In the genomic region with DNA sequence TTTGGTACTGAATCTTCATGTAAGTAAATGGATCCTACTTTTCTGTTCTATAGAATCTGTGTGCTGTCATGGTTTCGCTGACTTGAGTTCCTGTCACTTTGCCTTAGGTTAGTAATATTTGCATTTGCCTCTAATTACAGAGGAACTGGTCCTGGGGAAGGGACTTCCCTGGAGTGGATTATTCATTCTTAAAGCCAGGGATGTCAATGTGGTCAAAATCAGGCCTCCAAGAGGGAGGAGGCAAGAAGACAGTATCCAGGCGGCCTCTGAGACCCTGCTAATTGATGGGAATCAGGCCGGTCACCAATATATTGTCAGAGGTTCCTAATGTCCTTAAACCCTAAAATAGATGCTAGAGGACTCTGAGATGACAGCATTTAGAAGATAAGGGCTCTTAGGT, we compare ENCODE assay signal across 8 mouse cellular contexts. TPM values are rescaled to one million over a fixed set of nuclear protein-coding genes. Genes with fewer than 3 reads are reported as not detected.
DNase-seq lines count a peak whose midpoint lies in the region; ATAC-seq lines count a peak whose summit lies in the region.

No protein-coding gene starts in this region.

- ATAC-seq in kidney, embryonic 14.5 days (ENCODE audit: low FRiP score, low TSS enrichment), result no peak
- ATAC-seq in embryonic facial prominence, embryonic 13.5 days (ENCODE audit: insufficient number of reproducible peaks, insufficient read depth, low FRiP score, low TSS enrichment, low read depth), result no peak
- no peak for ATAC-seq in intestine, embryonic 16.5 days
- peak; percentile 53 for ATAC-seq in neural tube, embryonic 13.5 days (ENCODE audit: low read depth)

- peak overlapping the region; percentile 38; the same call in 1 of the 2 replicates for H3K4me3 ChIP-seq in kidney, embryonic 14.5 days (ENCODE audit: low read length)
- H3K4me3 ChIP-seq in embryonic facial prominence, embryonic 13.5 days, result peak overlapping the region; percentile 44
- peak overlapping the region; percentile 51 for H3K4me3 ChIP-seq in intestine, embryonic 16.5 days (ENCODE audit: low read length)
- H3K4me3 ChIP-seq in neural tube, embryonic 13.5 days, result peak overlapping the region; percentile 53

- H3K4me1 ChIP-seq in kidney, embryonic 14.5 days (ENCODE audit: control insufficient read depth, insufficient read depth, low read length), result 0 out of 2 replicates have a peak, but pooled peaks cover 7% of the 10 kb centered on the region
- peaks cover 15% of the 10 kb centered on the region for H3K4me1 ChIP-seq in embryonic facial prominence, embryonic 13.5 days
- H3K4me1 ChIP-seq in intestine, embryonic 16.5 days (ENCODE audit: control insufficient read depth, insufficient read depth, low read length), result peaks cover 8% of the 10 kb centered on the region
- peaks cover 32% of the 10 kb centered on the region for H3K4me1 ChIP-seq in neural tube, embryonic 13.5 days (replicated peaks)

- no peaks in the 10 kb centered on the region for H3K36me3 ChIP-seq in kidney, embryonic 14.5 days (ENCODE audit: control insufficient read depth, insufficient read depth, low read length)
- H3K36me3 ChIP-seq in embryonic facial prominence, embryonic 13.5 days, result no peaks in the 10 kb centered on the region
- H3K36me3 ChIP-seq in intestine, embryonic 16.5 days (ENCODE audit: control insufficient read depth, insufficient read depth, low read length), result no peaks in the 10 kb centered on the region
- no peaks in the 10 kb centered on the region for H3K36me3 ChIP-seq in neural tube, embryonic 13.5 days

- no peaks in the 10 kb centered on the region for H3K9me3 ChIP-seq in kidney, embryonic 14.5 days (ENCODE audit: control insufficient read depth, low read length)
- no peaks in the 10 kb centered on the region for H3K9me3 ChIP-seq in embryonic facial prominence, embryonic 13.5 days
- H3K9me3 ChIP-seq in intestine, embryonic 16.5 days (ENCODE audit: control insufficient read depth, low read length), result no peaks in the 10 kb centered on the region
- no peaks in the 10 kb centered on the region for H3K9me3 ChIP-seq in neural tube, embryonic 13.5 days

- no peak for DNase-seq in kidney, postnatal 4 days
- DNase-seq in urinary bladder, adult 2 months (ENCODE audit: low spot score), result no peak
- DNase-seq in layer of hippocampus, adult 18-20 months (ENCODE audit: low spot score in 2 of 2), result no peak
- DNase-seq in thymus, postnatal 14 days, result no peak

- no peak overlapping the region for H3K9ac ChIP-seq in kidney, embryonic 14.5 days (ENCODE audit: low read depth, low read length)
- peak overlapping the region; percentile 71 for H3K9ac ChIP-seq in embryonic facial prominence, embryonic 13.5 days
- H3K9ac ChIP-seq in intestine, embryonic 16.5 days (ENCODE audit: low read depth, low read length), result 0 out of 2 replicates have a peak overlapping the region, but pooled peaks have one; percentile 65
- peak overlapping the region; percentile 82 for H3K9ac ChIP-seq in neural tube, embryonic 13.5 days

- no peaks in the 10 kb centered on the region for H3K27me3 ChIP-seq in kidney, embryonic 14.5 days (ENCODE audit: control insufficient read depth, insufficient read depth, low read length)
- H3K27me3 ChIP-seq in embryonic facial prominence, embryonic 13.5 days, result no peaks in the 10 kb centered on the region
- no peaks in the 10 kb centered on the region for H3K27me3 ChIP-seq in intestine, embryonic 16.5 days (replicated peaks; ENCODE audit: control insufficient read depth, insufficient read depth, low read length)
- H3K27me3 ChIP-seq in neural tube, embryonic 13.5 days, result no peaks in the 10 kb centered on the region

- H3K4me2 ChIP-seq in kidney, embryonic 14.5 days (replicated peaks; ENCODE audit: low read depth, low read length), result peak overlapping the region; percentile 60
- H3K4me2 ChIP-seq in embryonic facial prominence, embryonic 13.5 days, result peak overlapping the region; percentile 73
- peak overlapping the region; percentile 82; the same call in 1 of the 2 replicates for H3K4me2 ChIP-seq in intestine, embryonic 16.5 days (ENCODE audit: low read depth, low read length)
- H3K4me2 ChIP-seq in neural tube, embryonic 13.5 days, result peak overlapping the region; percentile 69

- WGBS in kidney, embryonic 14.5 days, result 59% methylated on average over 3 of the region's 3 CpGs
- 41% methylated on average over 3 of the region's 3 CpGs for WGBS in embryonic facial prominence, embryonic 13.5 days
- 64% methylated on average over 3 of the region's 3 CpGs for WGBS in intestine, embryonic 16.5 days
- WGBS in neural tube, embryonic 13.5 days, result 20% methylated on average over 3 of the region's 3 CpGs

- H3K27ac ChIP-seq in kidney, embryonic 14.5 days (ENCODE audit: low read depth, low read length), result no peak overlapping the region
- H3K27ac ChIP-seq in embryonic facial prominence, embryonic 13.5 days, result peak overlapping the region; percentile 78
- H3K27ac ChIP-seq in intestine, embryonic 16.5 days (ENCODE audit: low read length), result no peak overlapping the region
- peak overlapping the region; percentile 97 for H3K27ac ChIP-seq in neural tube, embryonic 13.5 days (replicated peaks)

RNA-seq across cellular contexts. Expression of a gene that starts 56.9 kb away (rescaled TPM):
- polyA plus RNA-seq in kidney, embryonic 14.5 days (2014; fragmentation: Nextera tagmentation; extraction: Ambion mirVana), result 18.0 and 22.4 TPM in 2 replicates
- polyA plus RNA-seq in embryonic facial prominence, embryonic 13.5 days (2015; fragmentation: Nextera tagmentation; extraction: Ambion mirVana), result 25.7 and 26.5 TPM in 2 replicates
- polyA plus RNA-seq in intestine, embryonic 16.5 days (2015; fragmentation: Nextera tagmentation; extraction: Ambion mirVana), result 20.5 and 21.8 TPM in 2 replicates
- polyA plus RNA-seq in neural tube, embryonic 13.5 days (2015; fragmentation: Nextera tagmentation; extraction: Ambion mirVana), result 56.9 and 60.6 TPM in 2 replicates
- 28.5 and 33.4 TPM in 2 replicates for polyA plus RNA-seq in urinary bladder, adult 2 months (2012; rRNA removed)
- total RNA-seq in layer of hippocampus, adult 18-20 months (2021), result 10 to 100 TPM; 47.4 to 47.7 TPM

Comparison
In these comparisons a context has a peak if more than half of its experiments do, and no peak if none do; other contexts are left out.
1. H3K27ac ChIP-seq: peak in embryonic facial prominence, embryonic 13.5 days (single experiment) and neural tube, embryonic 13.5 days (single experiment); none in kidney, embryonic 14.5 days (single experiment) and intestine, embryonic 16.5 days (single experiment).
2. Peak in every context shown above with its lines, with median percentiles within 50 percentile points of each other: H3K4me2 ChIP-seq and H3K4me3 ChIP-seq.